Mouse (Mus musculus) adrenal gland, postnatal 10 days (tissue): Measurements from ENCODE around the gene E330009J07Rik. TPM values are rescaled to one million over a fixed set of nuclear protein-coding genes. Genes with fewer than 3 reads are reported as not detected.

Source experiments
- total RNA-seq, 2 experiments: library from RNA; stranded (reverse); gene quantifications; 2 replicates each; pipeline ENCODE4 v1.2.3; 2021

E330009J07Rik gene
- total RNA-seq, 2 experiments from 2014 or later = 14.0 to 16.4 TPM

Other genes starting within 250 kb of the E330009J07Rik start
- 10 to 100 TPM; 32.3 to 39.3 TPM for gene Agk, start 111.0 kb downstream of the E330009J07Rik start, total RNA-seq
- gene Wee2, start 3.0 kb upstream of the E330009J07Rik start, total RNA-seq = not detected
- gene Ssbp1, start 35.2 kb upstream of the E330009J07Rik start, total RNA-seq = 10 to 100 TPM; 56.9 to 70.5 TPM
- gene Tas2r137, start 55.1 kb upstream of the E330009J07Rik start, total RNA-seq = not detected
- not detected for gene Tas2r108, start 57.4 kb upstream of the E330009J07Rik start, total RNA-seq
- gene Prss37, start 83.4 kb upstream of the E330009J07Rik start, total RNA-seq = not detected
- gene Olfr461, start 118.9 kb upstream of the E330009J07Rik start, total RNA-seq = not detected
- gene Olfr460, start 133.4 kb upstream of the E330009J07Rik start, total RNA-seq = not detected
- 1 to 10 TPM in 1 of 2 experiments, under 1 TPM in 1; 0.75 to 1.4 TPM for gene Clec5a, start 149.7 kb upstream of the E330009J07Rik start, total RNA-seq
- not detected for gene Tas2r138, start 177.2 kb upstream of the E330009J07Rik start, total RNA-seq
- 10 to 100 TPM in 1 of 2 experiments, 1 to 10 TPM in 1; 6.8 to 11.1 TPM for gene Mgam, start 192.7 kb upstream of the E330009J07Rik start, total RNA-seq